Mouse (Mus musculus) spleen, adult 18-20 months (tissue): ENCODE measurements at regions not wholly inside any gene's neighbourhood (a gene's known extent, or its start where the extent isn't known, plus 50 kb on each side); places are given as distances from the start of the nearest gene placed in this dataset.
"Not testable (repeated sequence)": the region's sequence is repeated elsewhere in the genome, so short reads cannot be mapped to it uniquely, and the experiment has no call there.

Experiments
- DNase-seq, 2 experiments: peaks; one replicate each; pipeline ENCODE4 v3.0.0; 2022; ENCODE audit warnings: mixed read lengths in 2 of 2

DNA sequence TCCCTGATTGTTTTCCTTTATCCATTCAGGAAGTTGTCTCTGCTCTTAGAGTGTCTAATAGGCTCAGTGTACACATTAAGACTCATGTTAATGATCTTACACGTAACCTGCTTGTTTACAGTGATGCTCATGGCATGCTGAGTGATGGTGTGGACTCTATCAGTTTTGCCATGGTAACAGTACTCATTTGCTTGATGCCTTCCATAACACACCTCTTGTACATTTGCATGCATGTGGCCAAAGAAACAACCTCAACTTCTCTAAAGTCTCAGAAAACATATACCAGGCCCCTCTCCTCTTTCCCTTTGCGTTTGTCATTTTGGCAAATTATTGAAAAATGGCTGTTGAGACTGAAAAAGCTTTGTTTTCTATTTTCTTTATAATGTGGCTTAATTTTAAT lies 155.0 kb downstream of the Ube2e3 start:
- DNase-seq = no peak

- DNase-seq = no peak
These were observed 157.8 kb downstream of the Ube2e3 start for GRCm38 (mm10) chr2:79025678-79026077.

DNA sequence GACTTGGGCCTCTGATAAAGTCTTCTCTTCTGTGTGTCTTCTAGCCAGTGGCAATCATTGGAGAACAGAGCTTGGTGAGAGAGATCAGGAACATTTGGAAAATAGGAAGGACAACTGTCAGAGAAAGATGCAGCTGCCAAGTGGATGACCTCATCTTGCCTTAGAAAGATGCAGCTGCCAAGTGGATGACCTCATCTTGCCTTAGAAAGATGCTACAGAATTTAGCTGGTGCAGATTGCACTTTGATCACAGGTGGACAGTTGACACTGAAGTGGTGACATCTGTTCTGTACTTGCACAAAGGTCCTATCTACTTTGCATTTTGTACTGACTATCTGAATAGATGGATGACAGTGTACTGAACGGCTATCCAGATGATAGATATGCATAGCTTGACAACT lies 163.1 kb downstream of the Ube2e3 start:
- no peak for DNase-seq

DNA sequence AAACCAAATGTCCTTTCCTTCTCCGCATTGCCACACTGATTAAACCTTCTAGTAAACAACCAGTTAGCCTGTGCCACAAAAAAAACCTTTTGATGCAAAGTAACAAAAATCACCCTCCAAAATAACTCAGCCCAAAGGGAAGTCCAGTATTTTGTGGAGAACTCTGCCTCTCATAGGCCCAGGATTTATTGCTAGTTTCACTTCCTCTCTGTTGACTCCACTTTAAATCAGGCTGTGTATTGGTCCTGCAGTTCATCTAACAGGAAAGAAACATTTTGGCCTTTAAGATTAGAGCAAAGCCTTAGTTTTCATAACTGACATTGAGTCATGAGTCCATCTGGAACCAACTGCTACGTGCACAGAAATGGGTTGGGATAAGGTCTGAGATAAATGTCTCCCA lies 168.4 kb downstream of the Ube2e3 start:
- DNase-seq = no peak

DNA sequence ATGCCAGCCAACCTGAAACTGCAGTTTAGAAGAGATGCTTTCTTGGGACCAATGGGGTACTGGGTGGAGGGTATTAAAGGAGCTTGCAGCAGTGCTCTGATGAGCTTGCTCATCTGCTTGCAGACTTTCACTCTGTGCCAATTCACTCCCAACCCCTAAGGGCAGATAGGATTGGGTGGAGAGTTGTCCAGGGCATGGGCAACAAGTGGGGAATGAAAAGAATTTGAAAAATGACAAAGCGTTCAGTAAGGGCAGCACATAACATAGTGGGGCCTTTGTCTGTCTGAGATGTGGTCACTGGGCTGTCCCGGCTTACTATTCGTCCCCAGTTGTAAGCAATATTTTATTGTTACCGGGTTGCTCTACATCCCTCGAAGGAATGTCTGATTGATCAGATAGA lies 170.7 kb downstream of the Ube2e3 start:
- DNase-seq = no peak

GRCm38 (mm10) chr2:79044804-79045203 lies 176.9 kb downstream of the Ube2e3 start:
- DNase-seq = not testable (repeated sequence)

DNA sequence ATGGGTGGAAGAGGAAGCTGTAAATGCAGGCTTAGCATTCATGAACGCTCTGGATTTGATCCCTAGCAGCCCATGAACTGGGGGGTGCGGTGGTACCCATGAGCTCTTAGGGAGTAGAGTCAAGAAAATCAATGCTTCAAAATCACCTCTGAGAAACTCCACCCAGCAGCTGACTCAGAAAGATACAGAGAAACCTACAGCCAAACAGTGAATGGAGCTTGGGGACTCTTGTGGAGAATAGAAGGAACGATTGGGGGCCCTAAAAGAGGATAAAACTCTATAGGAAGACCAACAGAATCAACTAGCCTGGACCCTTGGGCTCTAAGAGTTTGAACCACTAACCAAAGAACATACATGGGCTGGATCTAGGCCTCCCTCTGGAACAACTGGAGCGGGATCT lies 177.6 kb downstream of the Ube2e3 start:
- no peak for DNase-seq

GRCm38 (mm10) chr2:79048020-79048419 lies 180.1 kb downstream of the Ube2e3 start:
- no peak for DNase-seq

DNA sequence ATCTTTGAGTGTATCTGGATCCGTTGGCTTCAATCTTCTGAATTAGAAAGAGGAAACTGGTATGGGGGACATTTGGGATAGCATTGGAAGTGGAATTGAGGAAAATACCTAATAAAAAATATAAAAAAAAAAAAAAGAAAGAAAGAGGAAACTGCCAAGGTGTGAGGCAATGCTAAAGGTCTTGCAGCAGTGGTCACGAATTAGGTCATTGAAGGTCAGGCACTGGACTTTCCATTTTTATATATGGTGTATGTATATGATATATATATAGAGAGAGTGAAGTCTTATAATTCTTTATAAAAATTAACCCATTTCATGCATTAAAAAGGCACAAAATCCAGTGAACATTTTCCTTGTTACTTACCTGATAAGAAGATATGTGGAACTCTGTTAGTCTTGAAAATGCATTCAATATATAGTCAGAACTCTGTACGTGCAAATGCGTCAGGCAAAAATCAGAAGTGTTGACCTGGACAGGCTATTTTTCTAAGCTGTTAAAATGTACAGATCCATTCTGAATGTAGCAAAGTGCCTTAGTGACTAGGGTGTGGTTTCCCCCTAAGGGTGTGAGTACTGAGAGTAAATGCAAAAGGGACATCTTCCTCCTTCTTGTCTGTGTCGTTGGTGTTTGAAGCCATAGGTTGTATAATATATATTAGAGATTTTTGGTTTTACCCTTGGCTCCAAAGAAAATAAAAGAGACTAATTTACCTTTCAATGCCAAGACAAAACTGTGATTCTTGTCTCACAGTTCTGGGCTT lies 181.0 kb downstream of the Ube2e3 start:
- DNase-seq = no peak

GRCm38 (mm10) chr2:79050495-79051046 lies 182.6 kb downstream of the Ube2e3 start:
- no peak for DNase-seq

GRCm38 (mm10) chr2:79052226-79052625 lies 184.3 kb downstream of the Ube2e3 start:
- no peak for DNase-seq

DNA sequence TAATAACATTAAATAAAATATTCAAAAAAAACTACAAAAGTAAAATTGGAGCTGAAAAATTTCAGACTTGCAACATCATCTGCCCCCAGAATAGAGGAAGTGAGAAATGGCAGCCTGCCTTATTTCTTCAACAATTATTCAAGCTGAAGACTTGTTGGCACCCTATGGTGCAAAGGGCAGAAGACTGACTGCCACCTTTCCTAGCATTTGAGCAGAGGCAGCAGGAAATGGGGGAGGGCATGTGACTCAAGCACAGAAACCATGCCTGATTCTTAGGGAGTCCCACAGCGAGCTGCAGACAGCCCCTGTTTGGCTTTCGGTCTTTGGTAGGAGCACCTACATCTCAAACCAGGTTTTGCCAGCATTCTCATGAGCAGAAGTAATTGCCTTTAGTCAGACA lies 188.2 kb downstream of the Ube2e3 start:
- peak; percentile 46 to 50 for DNase-seq

GRCm38 (mm10) chr2:79059115-79059943 lies 191.4 kb downstream of the Ube2e3 start:
- DNase-seq = no peak

GRCm38 (mm10) chr2:79059944-79060238 lies 192.0 kb downstream of the Ube2e3 start:
- DNase-seq = no peak

- no peak for DNase-seq
These were observed 192.4 kb downstream of the Ube2e3 start for GRCm38 (mm10) chr2:79060320-79060719.

DNA sequence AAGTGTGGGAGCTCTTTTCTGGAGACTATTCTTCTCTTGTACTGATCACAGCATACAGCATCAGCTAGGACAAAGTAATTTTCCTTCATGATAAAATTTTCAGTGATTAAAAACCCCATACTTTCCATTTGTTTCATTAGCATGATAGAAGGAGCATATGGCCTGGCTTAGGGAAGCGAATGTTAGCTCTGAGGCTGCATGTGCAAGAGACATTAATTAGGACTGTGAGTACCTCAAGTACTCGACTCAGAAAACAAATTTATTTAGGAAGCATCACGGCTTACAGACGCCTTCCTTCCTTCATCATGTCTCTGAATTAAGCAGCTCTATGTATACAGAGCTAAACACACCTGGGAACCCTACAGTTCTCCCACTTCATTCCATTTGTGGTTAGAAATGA lies 193.6 kb upstream of the Itga4 start:
- no peak for DNase-seq

GRCm38 (mm10) chr2:79062196-79062636 lies 193.0 kb upstream of the Itga4 start:
- DNase-seq = no peak

GRCm38 (mm10) chr2:79063641-79064040 lies 191.6 kb upstream of the Itga4 start:
- no peak for DNase-seq

DNA sequence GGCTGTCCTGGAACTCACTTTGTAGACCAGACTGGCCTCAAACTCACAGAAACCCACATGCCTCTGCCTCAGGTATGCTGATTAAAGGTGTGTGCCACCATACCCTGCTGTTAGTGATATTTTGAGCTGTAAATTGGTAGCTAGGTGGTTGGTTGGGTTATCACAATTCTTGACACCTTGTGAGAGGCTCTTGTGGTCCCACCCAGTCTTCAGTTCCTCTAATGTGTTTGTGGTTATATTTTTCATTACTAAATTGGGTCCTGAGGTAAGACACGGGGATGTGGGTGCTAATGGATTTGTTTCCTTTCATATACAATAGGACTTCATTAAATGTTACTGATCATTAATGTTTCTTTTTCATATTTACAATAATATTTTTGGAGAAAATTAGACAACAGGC lies 189.9 kb upstream of the Itga4 start:
- no peak for DNase-seq

- no peak for DNase-seq
These were observed 179.1 kb upstream of the Itga4 start for GRCm38 (mm10) chr2:79076115-79076514.

DNA sequence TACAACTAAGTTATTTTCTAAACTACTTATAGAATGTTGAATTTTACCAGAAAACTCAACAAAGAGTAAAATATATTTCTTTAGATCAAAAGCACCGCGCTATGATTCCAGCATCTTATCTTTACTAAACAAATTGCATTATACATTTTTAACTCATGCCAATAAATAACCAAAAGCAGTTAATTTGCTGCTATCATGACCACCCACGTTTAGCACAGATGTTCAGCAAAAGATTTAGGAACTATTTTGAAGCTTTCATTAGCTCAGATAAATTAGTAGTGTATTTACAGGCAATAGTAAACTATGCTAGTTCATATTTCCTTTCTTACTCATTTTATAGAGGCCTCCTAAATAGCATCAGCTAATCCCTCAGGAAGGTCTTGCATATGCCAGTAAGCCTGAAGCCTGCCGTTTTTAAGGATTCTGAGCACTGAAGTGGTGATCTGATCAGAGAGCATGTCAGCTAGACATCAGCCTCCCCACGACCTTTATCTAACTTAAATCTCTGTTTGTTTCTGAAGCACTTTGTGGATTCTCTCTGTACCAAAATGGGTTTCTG lies 176.3 kb upstream of the Itga4 start:
- DNase-seq = no peak

DNA sequence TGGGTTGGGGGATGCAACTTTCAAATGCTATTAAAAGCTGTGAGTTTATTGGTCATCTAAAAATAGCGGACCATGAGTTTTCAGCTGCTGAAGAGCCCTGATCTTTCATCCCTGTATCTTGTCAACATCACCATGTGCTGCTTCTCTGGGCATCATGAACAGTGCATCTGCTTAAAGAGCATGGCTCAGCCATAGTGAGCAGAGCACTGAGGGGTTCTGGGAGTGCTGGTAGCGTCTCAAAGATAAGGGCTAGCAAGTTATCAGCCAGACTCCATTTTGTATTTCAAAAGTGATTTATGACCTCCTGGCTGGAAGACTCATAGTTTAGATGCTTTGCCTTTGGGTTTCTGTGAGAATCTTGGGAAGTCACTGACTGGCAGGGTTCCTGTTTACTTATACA lies 173.5 kb upstream of the Itga4 start:
- no peak for DNase-seq

DNA sequence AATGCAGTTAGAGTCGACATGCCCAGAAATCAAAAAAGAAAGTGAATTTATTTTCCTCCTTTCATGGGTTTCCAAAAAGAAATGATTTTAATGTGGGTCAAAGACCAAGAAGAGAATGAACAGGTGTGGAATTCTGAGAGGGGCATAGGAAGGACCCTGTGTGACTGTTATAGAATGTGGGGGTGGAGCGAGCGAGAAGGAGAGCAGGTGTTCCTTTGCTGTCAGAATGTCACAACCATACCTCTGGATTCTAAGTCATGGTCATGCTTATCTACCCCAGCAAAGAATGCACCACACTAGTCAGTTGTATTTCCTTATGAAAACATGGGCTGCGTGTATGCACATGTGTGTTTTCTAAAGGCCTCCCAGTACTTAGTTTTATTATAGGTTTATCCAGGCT lies 168.9 kb upstream of the Itga4 start:
- DNase-seq = no peak
